Mouse (Mus musculus) neural tube, embryonic 15.5 days (tissue): ENCODE data around the gene Abhd14b. TPM values are rescaled to one million over a fixed set of nuclear protein-coding genes. Genes with fewer than 3 reads are reported as not detected.

Experiments
- ATAC-seq: fragments of 200-750 bp; cut with Nextera tagmentation; 2 replicates; pipeline ENCODE4 v1.8.0; 2017; ENCODE audit warnings: mild to moderate bottlenecking, moderate TSS enrichment, moderate library complexity; ENCODE audit not compliant: low FRiP score
- H3K27ac ChIP-seq: fragments of 300-500 bp; sonication (generic); replicated peaks from 2 replicates; pipeline ENCODE4 v1.5.1; 2015; ENCODE audit warnings: mild to moderate bottlenecking, inconsistent platforms
- H3K27me3 ChIP-seq: fragments of 300-500 bp; sonication (generic); replicated peaks from 2 replicates; pipeline ENCODE4 v1.6.1; 2015; ENCODE audit warnings: inconsistent platforms
- H3K36me3 ChIP-seq: fragments of 300-500 bp; sonication (generic); 2 replicates; pipeline ENCODE4 v1.6.1; 2015; ENCODE audit warnings: inconsistent platforms
- H3K4me1 ChIP-seq: fragments of 300-500 bp; sonication (generic); 2 replicates; pipeline ENCODE4 v1.6.1; 2015; ENCODE audit warnings: inconsistent platforms
- H3K4me2 ChIP-seq: fragments of 300-500 bp; sonication (generic); 2 replicates; pipeline ENCODE4 v1.6.1; 2015; ENCODE audit warnings: inconsistent platforms, mild to moderate bottlenecking, moderate library complexity
- H3K4me3 ChIP-seq: fragments of 300-500 bp; sonication (generic); replicated peaks from 2 replicates; pipeline ENCODE4 v1.5.1; 2015; ENCODE audit warnings: mild to moderate bottlenecking, inconsistent platforms
- H3K9ac ChIP-seq: fragments of 300-500 bp; sonication (generic); replicated peaks from 2 replicates; pipeline ENCODE4 v1.6.1; 2015; ENCODE audit warnings: mild to moderate bottlenecking, inconsistent platforms
- H3K9me3 ChIP-seq: fragments of 300-500 bp; sonication (generic); replicated peaks from 2 replicates; pipeline ENCODE4 v1.6.1; 2016; ENCODE audit warnings: inconsistent platforms
- WGBS: fragments of 180-500 bp; shearing (Covaris S2); methylation state at CpG from one replicate; pipeline ENCODE4 v1.1.7; 2015; ENCODE audit warnings: mixed read lengths; 5-methylcytosine and 5-hydroxymethylcytosine counted together
- polyA plus RNA-seq: library from polyadenylated mRNA; unstranded; fragments of >200 nt; fragmentation: Nextera tagmentation; extraction: Ambion mirVana; gene quantifications from 2 replicates; pipeline ENCODE4 v1.2.1, GENCODE M21; 2015

Abhd14b gene
- polyA plus RNA-seq, 1 experiment from 2014 or later = 10.0 TPM

GRCm38 (mm10) chr9:106453271-106454070 lies 6.2 kb downstream of the Abhd14b start, which contains the start of gene Pcbp4:
TSS of gene Pcbp4 (plus strand) at chr9:106453291.
- H3K4me1 ChIP-seq = peaks cover 81% of the 10 kb centered on the region
- ATAC-seq = peak; percentile 64
- 0% methylated on average over 44 of the region's 74 CpGs for WGBS

GRCm38 (mm10) chr9:106454071-106454761 lies 7.0 kb downstream of the Abhd14b start:
- ATAC-seq = peak; percentile 35
- no peaks in the 10 kb centered on the region for H3K27me3 ChIP-seq
- H3K27ac ChIP-seq = peak overlapping the region; percentile 90
- no peaks in the 10 kb centered on the region for H3K9me3 ChIP-seq
- peak overlapping the region; percentile 87 for H3K4me2 ChIP-seq
- 1% methylated on average over 19 of the region's 20 CpGs for WGBS
- no peaks in the 10 kb centered on the region for H3K36me3 ChIP-seq
- peak overlapping the region; percentile 64 for H3K4me3 ChIP-seq
- peaks cover 81% of the 10 kb centered on the region for H3K4me1 ChIP-seq
- peak overlapping the region; percentile 73 for H3K9ac ChIP-seq

More at GRCm38 (mm10) chr9:106453271-106454070, 6.2 kb downstream of the Abhd14b start, which contains the start of gene Pcbp4:
- Histone ChIP-seq H3K27ac (peak within 1 kb of the TSS; percentile 90), H3K36me3 (no peaks in the 10 kb centered on the region), H3K4me3 (peak within 1 kb of the TSS; percentile 64), H3K9me3 (no peaks in the 10 kb centered on the region), H3K9ac (peak within 1 kb of the TSS; percentile 73), H3K4me2 (peak within 1 kb of the TSS; percentile 87), H3K27me3 (no peaks in the 10 kb centered on the region)

- H3K4me1 ChIP-seq = peaks cover 77% of the 10 kb centered on the region
- ATAC-seq = peak; percentile 63
- H3K4me2 ChIP-seq = peak overlapping the region; percentile 87
- H3K9ac ChIP-seq = peak overlapping the region; percentile 73
- peak overlapping the region; percentile 64 for H3K4me3 ChIP-seq
- H3K9me3 ChIP-seq = no peaks in the 10 kb centered on the region
- no peaks in the 10 kb centered on the region for H3K27me3 ChIP-seq
- H3K27ac ChIP-seq = peak overlapping the region; percentile 90
- peaks cover under 1% of the 10 kb centered on the region; the same call in 1 of the 2 replicates for H3K36me3 ChIP-seq
- 6% methylated on average over 17 of the region's 17 CpGs for WGBS
Observed at GRCm38 (mm10) chr9:106454888-106455681, 7.8 kb downstream of the Abhd14b start.

GRCm38 (mm10) chr9:106456325-106457162 lies 9.3 kb downstream of the Abhd14b start:
- Histone ChIP-seq H3K27ac (peak overlapping the region; percentile 90), H3K9me3 (no peaks in the 10 kb centered on the region), H3K9ac (peak overlapping the region; percentile 73), H3K27me3 (no peaks in the 10 kb centered on the region), H3K4me3 (peak overlapping the region; percentile 64), H3K4me1 (peaks cover 67% of the 10 kb centered on the region), H3K4me2 (peak overlapping the region; percentile 87), H3K36me3 (peaks cover 12% of the 10 kb centered on the region)
- ATAC-seq = no peak
- 30% methylated on average over 15 of the region's 15 CpGs for WGBS

- H3K27me3 ChIP-seq = no peaks in the 10 kb centered on the region
- ATAC-seq = no peak
- peaks cover 63% of the 10 kb centered on the region for H3K4me1 ChIP-seq
- peak overlapping the region; percentile 87 for H3K4me2 ChIP-seq
- 31% methylated on average over 9 of the region's 9 CpGs for WGBS
- no peaks in the 10 kb centered on the region for H3K9me3 ChIP-seq
- peak overlapping the region; percentile 73; the same call in 1 of the 2 replicates for H3K9ac ChIP-seq
- H3K36me3 ChIP-seq = peaks cover 19% of the 10 kb centered on the region
- H3K27ac ChIP-seq = peak overlapping the region; percentile 90; the same call in 1 of the 2 replicates
- H3K4me3 ChIP-seq = peak overlapping the region; percentile 64
Observed at GRCm38 (mm10) chr9:106457163-106457559, 9.9 kb downstream of the Abhd14b start.

- H3K27ac ChIP-seq = no peak overlapping the region
- H3K9ac ChIP-seq = no peak overlapping the region
- peaks cover 56% of the 10 kb centered on the region for H3K4me1 ChIP-seq
- WGBS = 47% methylated on average over 5 of the region's 5 CpGs
- H3K4me3 ChIP-seq = no peak overlapping the region
- peak overlapping the region; percentile 87 for H3K4me2 ChIP-seq
- peaks cover 24% of the 10 kb centered on the region for H3K36me3 ChIP-seq
- ATAC-seq = no peak
- no peaks in the 10 kb centered on the region for H3K27me3 ChIP-seq
- no peaks in the 10 kb centered on the region for H3K9me3 ChIP-seq
Observed at GRCm38 (mm10) chr9:106457920-106458319, 10.7 kb downstream of the Abhd14b start.

GRCm38 (mm10) chr9:106459946-106460345 lies 12.7 kb downstream of the Abhd14b start:
- no peak overlapping the region for H3K9ac ChIP-seq
- ATAC-seq = no peak
- H3K4me3 ChIP-seq = no peak overlapping the region
- peaks cover 57% of the 10 kb centered on the region for H3K4me1 ChIP-seq
- no peak overlapping the region; the same call in 1 of the 2 replicates for H3K27ac ChIP-seq
- H3K4me2 ChIP-seq = no peak overlapping the region
- H3K9me3 ChIP-seq = no peaks in the 10 kb centered on the region
- H3K27me3 ChIP-seq = no peaks in the 10 kb centered on the region
- peaks cover 37% of the 10 kb centered on the region for H3K36me3 ChIP-seq
- 86% methylated on average over 15 of the region's 15 CpGs for WGBS

GRCm38 (mm10) chr9:106460401-106461025 lies 13.3 kb downstream of the Abhd14b start:
- Histone ChIP-seq H3K9ac (no peak overlapping the region), H3K36me3 (peaks cover 37% of the 10 kb centered on the region), H3K27ac (no peak overlapping the region), H3K4me3 (no peak overlapping the region), H3K27me3 (no peaks in the 10 kb centered on the region), H3K4me1 (peaks cover 57% of the 10 kb centered on the region), H3K9me3 (no peaks in the 10 kb centered on the region), H3K4me2 (no peak overlapping the region)
- 80% methylated on average over 18 of the region's 18 CpGs for WGBS
- no peak for ATAC-seq

- Histone ChIP-seq H3K27ac (no peak overlapping the region), H3K27me3 (no peaks in the 10 kb centered on the region), H3K4me1 (peaks cover 57% of the 10 kb centered on the region), H3K36me3 (peaks cover 37% of the 10 kb centered on the region), H3K4me2 (no peak overlapping the region), H3K9ac (no peak overlapping the region), H3K9me3 (no peaks in the 10 kb centered on the region), H3K4me3 (no peak overlapping the region)
- 95% methylated on average over 9 of the region's 9 CpGs for WGBS
- no peak for ATAC-seq
Observed at GRCm38 (mm10) chr9:106461026-106461415, 13.8 kb downstream of the Abhd14b start.

- peaks cover 51% of the 10 kb centered on the region for H3K4me1 ChIP-seq
- no peaks in the 10 kb centered on the region for H3K9me3 ChIP-seq
- no peak overlapping the region for H3K27ac ChIP-seq
- H3K4me3 ChIP-seq = no peak overlapping the region
- no peak overlapping the region for H3K4me2 ChIP-seq
- 91% methylated on average over 16 of the region's 16 CpGs for WGBS
- no peaks in the 10 kb centered on the region for H3K27me3 ChIP-seq
- ATAC-seq = no peak
- H3K36me3 ChIP-seq = peaks cover 37% of the 10 kb centered on the region
- no peak overlapping the region for H3K9ac ChIP-seq
Observed at GRCm38 (mm10) chr9:106461641-106462429, 14.6 kb downstream of the Abhd14b start.
